Mouse (Mus musculus) cerebellum, adult 11 months (tissue): ENCODE results near the gene Bfar.
A peak's percentile ranks its signal among the peaks of the same experiment; 100 is the strongest.
"Not testable (repeated sequence)": the region's sequence is repeated elsewhere in the genome, so short reads cannot be mapped to it uniquely, and the experiment has no call there.

Source experiments
- DNase-seq: peaks from one replicate; pipeline ENCODE4 v3.0.0; 2022

Bfar gene

GRCm38 (mm10) chr16:13727811-13728335 is 56.2 kb downstream of the Bfar start:
- no peak for DNase-seq

GRCm38 (mm10) chr16:13729428-13729827 is 57.8 kb downstream of the Bfar start:
- no peak for DNase-seq

- no peak for DNase-seq
Observed at GRCm38 (mm10) chr16:13730285-13731255, 58.9 kb downstream of the Bfar start, which contains the start of gene Pla2g10. TSS of gene Pla2g10 (minus strand) at chr16:13730983.

- no peak for DNase-seq
Observed at GRCm38 (mm10) chr16:13732786-13733185, 61.1 kb downstream of the Bfar start.

GRCm38 (mm10) chr16:13733518-13734137 is 62.0 kb downstream of the Bfar start:
- DNase-seq = peak; percentile 63

GRCm38 (mm10) chr16:13735977-13736376 is 64.3 kb downstream of the Bfar start:
- no peak for DNase-seq

- not testable (repeated sequence) for DNase-seq
Observed at GRCm38 (mm10) chr16:13739044-13739443, 67.4 kb downstream of the Bfar start.

- DNase-seq = no peak
Observed at GRCm38 (mm10) chr16:13740844-13741243, 69.2 kb downstream of the Bfar start.

GRCm38 (mm10) chr16:13747708-13748107 is 76.0 kb downstream of the Bfar start:
- no peak for DNase-seq

GRCm38 (mm10) chr16:13748124-13748523 is 76.5 kb downstream of the Bfar start:
- DNase-seq = no peak

- DNase-seq = not testable (repeated sequence)
Observed at GRCm38 (mm10) chr16:13748813-13749212, 77.2 kb downstream of the Bfar start.

GRCm38 (mm10) chr16:13749306-13749705 is 77.6 kb downstream of the Bfar start:
- DNase-seq = no peak

- DNase-seq = no peak
Observed at GRCm38 (mm10) chr16:13749981-13750380, 78.3 kb downstream of the Bfar start.

- DNase-seq = no peak
Observed at GRCm38 (mm10) chr16:13750626-13751025, 79.0 kb downstream of the Bfar start.
